Mouse (Mus musculus): ENCODE results near the gene Tspan5.

DNA sequence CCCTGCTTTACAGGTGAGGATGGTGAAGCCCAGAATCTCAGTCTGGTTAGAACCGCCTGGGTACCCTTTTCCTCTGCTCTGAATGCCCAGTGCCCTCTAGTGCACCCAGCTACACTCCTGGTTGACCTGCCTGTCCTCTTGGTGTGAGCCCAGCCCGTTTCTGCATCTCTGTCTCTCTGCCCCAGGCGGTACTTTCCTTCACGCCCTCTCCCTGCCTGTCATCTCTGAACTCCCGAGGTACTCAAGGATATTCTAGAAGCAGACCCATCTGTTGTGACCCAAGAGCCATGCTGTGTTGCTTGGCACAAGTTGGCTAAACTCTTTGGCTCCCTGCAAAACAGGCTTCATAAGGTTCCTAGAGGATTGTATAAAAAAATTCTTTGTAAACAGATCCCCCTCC is 78.3 kb downstream of the Tspan5 start:
- TF ChIP-seq POLR2A (IDR thresholded peaks at IDR 0.05; ENCODE audit: low read depth, low read length) (no peak), CTCF (IDR thresholded peaks at IDR 0.05; ENCODE audit: extremely low read depth, insufficient read depth, insufficient read length, insufficient replicate concordance) (no peak)
